8 mouse cellular contexts compared by ENCODE assay signal in genomic region chr10:80659213-80659612, GRCm38 (mm10). TPM values are rescaled to one million over a fixed set of nuclear protein-coding genes. Genes with fewer than 3 reads are reported as not detected.
DNase-seq lines count a peak whose midpoint lies in the region; ATAC-seq and TF ChIP-seq lines count a peak whose summit lies in the region.

No protein-coding gene starts in this region.

- TF ChIP-seq POLR2A in lung, adult 2 months (IDR thresholded peaks at IDR 0.05; ENCODE audit: borderline replicate concordance, extremely low read depth, low read depth, low read length) = no peak

- TF ChIP-seq CTCF in lung, adult 2 months (IDR thresholded peaks at IDR 0.05; ENCODE audit: insufficient read depth, low read length) = peak; percentile 73

- DNase-seq in MEL-GATA-1-ER (ENCODE audit: extremely low read depth, low read depth) = peak; percentile 51
- peak; percentile 87 for DNase-seq in brain, adult 2 months (ENCODE audit: low read depth, low spot score)
- peak; percentile 81 to 88 for DNase-seq in heart, postnatal 14 days
- DNase-seq in kidney, postnatal 4 days = peak; percentile 90 to 91
- peak; percentile 77 for DNase-seq in lung, adult 2 months
- DNase-seq in retina, postnatal 7 days (ENCODE audit: low read depth, low spot score) = peak; percentile 67

- H3K4me1 ChIP-seq in lung, adult 2 months (ENCODE audit: control insufficient read depth, insufficient read depth, low read length) = peaks cover 22% of the 10 kb centered on the region

- peak; percentile 45; the same call in 1 of the 2 replicates for ATAC-seq in erythroblast, adult 5-6 weeks (replicated peaks; ENCODE audit: low FRiP score, poor library complexity, severe bottlenecking)
- ATAC-seq in megakaryocyte-erythroid progenitor cell, adult 5-6 weeks (replicated peaks; ENCODE audit: low FRiP score, low TSS enrichment, poor library complexity, severe bottlenecking) = no peak

- WGBS in lung, adult 2 months = 6% methylated on average over 10 of the region's 10 CpGs

- intact Hi-C loops in heart, postnatal 14 days (cut with DNase I) = loop anchor here (1.0 to 5.0 kb wide), 2 partner anchors 26 to 37 kb away; partner anchors contain the start of gene Csnk1g2

- H3K4me3 ChIP-seq in lung, adult 2 months (replicated peaks; ENCODE audit: extremely low read depth, low read depth, low read length) = no peak overlapping the region

RNA-seq across cellular contexts. Expression of gene Btbd2, which starts 2.3 kb away (rescaled TPM):
- total RNA-seq in erythroblast, adult 5-6 weeks (2015; ENCODE audit: low replicate concordance) = 5.6 and 6.1 TPM in 2 replicates
- total RNA-seq in erythroblast, adult 5-6 weeks (2017; ENCODE audit: low replicate concordance) = 5.6 and 11.4 TPM in 2 replicates
- total RNA-seq in heart, postnatal 14 days (2021) = 10 to 100 TPM; 40.6 to 41.9 TPM
- 87.0 and 91.3 TPM in 2 replicates for polyA plus RNA-seq in lung, adult 2 months (2012; rRNA removed)
- total RNA-seq in megakaryocyte-erythroid progenitor cell, adult 5-6 weeks (2014; fragmentation: Nextera tagmentation) = 27.4 and 32.0 TPM in 2 replicates
- 11.8 and 14.8 TPM in 2 replicates for total RNA-seq in megakaryocyte-erythroid progenitor cell, adult 5-6 weeks (2017)

RNA-seq across cellular contexts. Expression of gene Mknk2, which starts 18.7 kb away (rescaled TPM):
- total RNA-seq in erythroblast, adult 5-6 weeks (2015; ENCODE audit: low replicate concordance) = 40.2 and 47.4 TPM in 2 replicates
- 28.4 and 40.8 TPM in 2 replicates for total RNA-seq in erythroblast, adult 5-6 weeks (2017; ENCODE audit: low replicate concordance)
- total RNA-seq in heart, postnatal 14 days (2021) = 100 to 1,000 TPM; 166 to 169 TPM
- 267 and 338 TPM in 2 replicates for polyA plus RNA-seq in lung, adult 2 months (2012; rRNA removed)
- total RNA-seq in megakaryocyte-erythroid progenitor cell, adult 5-6 weeks (2014; fragmentation: Nextera tagmentation) = 149 and 158 TPM in 2 replicates
- total RNA-seq in megakaryocyte-erythroid progenitor cell, adult 5-6 weeks (2017) = 78.4 and 117 TPM in 2 replicates

RNA-seq across cellular contexts. Expression of gene Csnk1g2, which starts 36.6 kb away (rescaled TPM):
- 25.5 and 25.6 TPM in 2 replicates for total RNA-seq in erythroblast, adult 5-6 weeks (2015; ENCODE audit: low replicate concordance)
- total RNA-seq in erythroblast, adult 5-6 weeks (2017; ENCODE audit: low replicate concordance) = 28.2 and 28.9 TPM in 2 replicates
- total RNA-seq in heart, postnatal 14 days (2021) = 100 to 1,000 TPM; 123 to 131 TPM
- 246 and 276 TPM in 2 replicates for polyA plus RNA-seq in lung, adult 2 months (2012; rRNA removed)
- total RNA-seq in megakaryocyte-erythroid progenitor cell, adult 5-6 weeks (2014; fragmentation: Nextera tagmentation) = 70.2 and 93.3 TPM in 2 replicates
- total RNA-seq in megakaryocyte-erythroid progenitor cell, adult 5-6 weeks (2017) = 117 and 120 TPM in 2 replicates

RNA-seq across cellular contexts. Expression of gene Mob3a, which starts 42.6 kb away (rescaled TPM):
- 13.4 and 25.6 TPM in 2 replicates for total RNA-seq in erythroblast, adult 5-6 weeks (2015; ENCODE audit: low replicate concordance)
- total RNA-seq in erythroblast, adult 5-6 weeks (2017; ENCODE audit: low replicate concordance) = 11.0 and 18.2 TPM in 2 replicates
- total RNA-seq in heart, postnatal 14 days (2021) = 10 to 100 TPM in 1 of 2 experiments, 1 to 10 TPM in 1; 7.0 to 11.4 TPM
- polyA plus RNA-seq in lung, adult 2 months (2012; rRNA removed) = 51.5 and 52.4 TPM in 2 replicates
- total RNA-seq in megakaryocyte-erythroid progenitor cell, adult 5-6 weeks (2014; fragmentation: Nextera tagmentation) = 22.8 and 29.1 TPM in 2 replicates
- total RNA-seq in megakaryocyte-erythroid progenitor cell, adult 5-6 weeks (2017) = 30.5 and 38.6 TPM in 2 replicates

RNA-seq across cellular contexts. Expression of gene Izumo4, which starts 42.8 kb away (rescaled TPM):
- total RNA-seq in erythroblast, adult 5-6 weeks (2015; ENCODE audit: low replicate concordance) = 8.6 and 9.8 TPM in 2 replicates
- 1.3 and 2.2 TPM in 2 replicates for total RNA-seq in erythroblast, adult 5-6 weeks (2017; ENCODE audit: low replicate concordance)
- total RNA-seq in heart, postnatal 14 days (2021) = 1 to 10 TPM; 4.5 to 4.9 TPM
- polyA plus RNA-seq in lung, adult 2 months (2012; rRNA removed) = 61.9 and 70.8 TPM in 2 replicates
- 22.8 and 26.4 TPM in 2 replicates for total RNA-seq in megakaryocyte-erythroid progenitor cell, adult 5-6 weeks (2014; fragmentation: Nextera tagmentation)
- 3.0 and 4.5 TPM in 2 replicates for total RNA-seq in megakaryocyte-erythroid progenitor cell, adult 5-6 weeks (2017)
